Mouse (Mus musculus) layer of hippocampus, adult 9-10 months (tissue): ENCODE results near the gene Cd72.
A peak's percentile ranks its signal among the peaks of the same experiment; 100 is the strongest.

Source experiments
- DNase-seq: peaks from one replicate; pipeline ENCODE4 v3.0.0; 2022; ENCODE audit warnings: low spot score

Cd72 gene

DNA sequence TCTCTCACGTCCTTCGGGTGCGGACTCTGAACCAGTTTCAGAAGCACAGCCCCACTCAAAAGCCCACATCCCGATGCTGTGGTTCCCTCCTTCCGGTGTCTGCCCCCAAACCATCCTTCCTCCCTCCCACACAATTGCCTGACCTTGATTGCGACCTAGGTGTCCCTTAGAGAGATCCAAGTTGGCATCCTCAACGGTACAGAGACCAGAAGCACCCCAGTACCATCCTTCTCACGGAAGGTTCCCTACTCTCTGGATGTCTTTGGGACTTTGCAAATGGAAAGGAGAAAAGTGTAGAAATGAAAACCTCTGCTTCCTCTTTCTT lies 24.1 kb upstream of the Cd72 start:
- no peak for DNase-seq

DNA sequence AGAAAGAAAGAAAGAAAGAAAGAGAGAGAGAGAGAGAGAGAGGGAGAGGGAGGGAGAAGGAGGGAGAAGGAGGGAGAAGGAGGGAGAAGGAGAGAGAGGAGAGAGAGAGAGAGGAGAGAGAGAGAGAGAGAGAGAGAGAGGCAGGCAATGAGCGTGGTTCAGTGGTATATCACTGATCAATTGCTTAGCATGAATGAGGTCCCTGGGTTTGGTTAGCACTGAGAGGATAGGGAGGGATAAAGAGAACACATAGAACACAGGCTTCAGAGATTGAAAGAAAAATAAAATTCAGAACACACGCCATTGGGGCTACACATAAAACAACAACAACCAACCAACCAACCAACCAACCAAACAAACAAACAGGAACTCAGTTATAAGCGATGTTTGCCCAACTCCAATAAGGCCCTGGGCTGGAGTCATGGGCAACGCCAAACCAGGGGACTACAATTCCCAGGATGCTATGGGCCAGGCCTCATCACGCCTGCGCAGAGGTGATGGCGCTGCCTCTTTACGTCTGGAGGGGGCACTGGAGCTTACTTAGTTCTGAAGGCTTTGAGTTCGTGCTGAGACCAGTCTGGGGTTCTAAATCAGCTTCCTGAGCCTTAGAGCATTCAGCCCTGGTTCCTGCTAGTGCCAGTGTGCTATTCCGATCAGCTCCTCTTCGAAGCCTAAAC lies 23.6 kb upstream of the Cd72 start:
- DNase-seq: peak; percentile 81

DNA sequence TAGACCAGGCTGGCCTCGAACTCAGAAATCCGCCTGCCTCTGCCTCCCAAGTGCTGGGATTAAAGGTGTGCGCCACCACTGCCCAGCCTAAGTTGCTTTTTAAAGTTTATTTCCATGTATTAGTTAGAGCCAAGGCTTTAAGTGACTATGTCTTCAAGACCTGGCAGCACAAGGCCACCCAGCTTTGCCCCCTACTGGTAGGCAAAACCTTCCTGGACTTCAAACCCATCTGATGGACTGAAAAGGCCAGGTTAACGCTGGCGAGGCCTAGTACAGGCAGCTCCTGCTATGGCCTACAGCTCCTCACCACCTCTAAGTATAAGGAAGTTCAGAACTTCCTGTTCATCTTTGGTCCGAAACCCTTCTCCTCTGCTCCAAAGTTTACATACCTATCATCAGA lies 22.2 kb upstream of the Cd72 start:
- no peak for DNase-seq

GRCm38 (mm10) chr4:43473636-43474035 lies 19.2 kb upstream of the Cd72 start:
- DNase-seq: no peak

- no peak for DNase-seq
Observed at GRCm38 (mm10) chr4:43470301-43470700, 15.9 kb upstream of the Cd72 start.

DNA sequence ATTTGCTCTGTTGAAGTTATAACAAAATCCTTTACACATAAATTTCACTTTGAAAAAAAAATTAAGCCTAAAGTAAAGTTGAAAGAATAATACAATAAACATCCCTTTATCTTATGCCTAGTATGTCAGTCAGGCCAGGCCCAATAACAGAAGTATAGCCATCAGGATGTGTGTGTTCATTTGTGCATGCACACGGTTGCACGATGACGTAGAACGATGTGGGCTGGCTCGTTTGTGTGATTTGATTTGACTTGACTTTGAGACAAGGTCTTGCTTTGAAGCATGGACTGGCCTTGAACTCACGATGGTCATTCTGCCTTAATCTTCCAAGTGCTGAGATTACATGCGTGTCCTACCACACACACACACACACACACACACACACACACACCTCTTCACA lies 12.4 kb upstream of the Cd72 start:
- no peak for DNase-seq

- DNase-seq: no peak
Observed at GRCm38 (mm10) chr4:43465935-43466334, 11.5 kb upstream of the Cd72 start.

DNA sequence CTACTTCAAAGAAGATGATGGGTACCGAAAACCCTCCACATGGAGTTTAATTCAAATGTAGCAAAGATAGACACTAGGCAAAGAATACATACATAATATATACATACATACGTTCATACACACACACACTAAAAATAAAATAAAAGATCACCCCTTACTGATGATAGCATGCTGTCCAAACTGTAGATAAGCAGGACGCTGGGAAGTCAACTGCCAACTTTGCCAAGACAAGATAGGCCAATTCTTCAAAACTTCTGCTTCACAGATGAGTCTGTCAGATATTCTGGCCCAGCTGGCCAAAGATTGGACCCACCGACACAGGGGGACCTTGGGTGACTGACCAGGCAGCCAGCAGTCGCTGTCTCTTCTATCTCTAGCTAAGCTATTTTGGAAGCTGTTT lies 8.7 kb upstream of the Cd72 start:
- DNase-seq: no peak

DNA sequence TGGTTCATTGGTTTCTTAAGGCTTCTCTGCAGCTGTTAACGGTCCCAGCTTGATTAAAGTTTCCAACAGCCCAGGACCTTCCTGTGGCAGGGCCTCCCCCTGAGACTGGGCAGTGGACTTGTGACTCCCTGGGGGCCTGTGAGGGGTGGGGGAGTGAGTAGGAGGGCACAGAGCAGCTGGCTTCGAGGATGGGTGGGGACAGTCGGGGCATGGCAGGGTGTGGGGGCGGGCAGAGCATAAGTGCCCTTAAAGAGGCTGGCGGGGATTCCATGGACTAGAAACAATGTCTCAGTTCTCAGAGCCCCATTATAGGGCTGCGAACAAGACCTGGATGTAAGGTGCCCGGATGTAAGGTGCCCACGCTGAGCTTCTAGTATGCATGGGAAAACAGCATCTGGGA lies 2.7 kb upstream of the Cd72 start:
- no peak for DNase-seq

DNA sequence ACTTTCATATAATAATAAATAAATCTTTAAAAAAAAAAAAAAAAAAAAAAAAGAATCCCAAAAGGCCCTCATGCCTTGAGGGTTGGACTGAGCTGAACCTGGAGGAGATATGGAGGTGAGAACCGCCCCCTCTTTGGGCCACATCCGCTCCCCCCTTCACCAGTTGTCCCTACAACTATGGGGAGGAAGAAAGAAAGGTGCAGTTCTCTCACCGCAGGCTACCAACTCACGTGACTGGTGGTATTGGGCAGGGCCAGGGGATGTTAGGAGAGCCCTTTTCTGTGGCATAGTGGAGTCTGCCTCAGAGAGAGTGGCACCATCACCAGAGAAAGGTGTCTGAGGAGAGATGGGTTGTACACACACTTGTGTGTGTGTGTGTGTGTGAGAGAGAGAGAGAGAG lies 2.0 kb upstream of the Cd72 start:
- DNase-seq: no peak

DNA sequence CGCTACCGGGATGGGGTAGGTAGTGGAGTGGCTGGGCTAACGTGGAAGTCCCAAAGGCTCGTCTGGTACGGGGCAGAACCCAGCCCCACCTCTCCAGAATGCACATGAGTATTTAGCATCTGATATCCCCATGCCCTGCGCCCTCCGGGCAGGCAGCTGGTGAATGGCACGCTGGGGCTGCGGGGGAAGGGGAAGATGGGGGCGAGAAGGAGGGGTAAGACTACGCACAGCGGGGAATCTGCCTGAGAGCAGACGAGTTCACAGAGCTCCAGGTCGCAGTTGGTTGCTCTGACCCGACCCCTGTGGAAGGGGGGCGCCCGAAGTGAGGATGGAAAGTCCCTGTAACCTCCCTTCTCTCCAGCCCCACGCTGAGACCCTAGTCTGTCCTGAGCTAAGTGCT lies 1.0 kb downstream of the Cd72 start:
- no peak for DNase-seq

- DNase-seq: no peak
Observed at GRCm38 (mm10) chr4:43452315-43452714, 2.1 kb downstream of the Cd72 start.

DNA sequence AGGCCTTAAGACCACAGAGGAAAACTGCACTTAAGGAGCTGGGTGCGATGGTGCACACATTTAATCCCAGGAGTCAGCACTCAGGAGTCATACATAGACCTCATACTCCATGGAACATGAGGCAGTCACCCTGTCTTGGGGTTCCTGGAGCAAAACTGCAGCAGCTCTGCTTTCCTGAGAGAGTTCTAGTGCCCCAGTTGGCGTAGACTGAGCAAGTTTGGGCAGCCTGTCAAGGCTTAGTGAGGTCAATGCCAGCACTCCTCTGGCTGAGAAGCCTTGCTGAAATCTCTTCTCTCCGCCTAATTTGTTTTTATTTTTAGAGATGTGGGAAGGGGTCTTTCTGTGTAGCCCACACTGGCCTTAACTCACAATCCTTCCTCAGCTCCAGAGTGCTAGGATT lies 5.9 kb downstream of the Cd72 start:
- DNase-seq: no peak

DNA sequence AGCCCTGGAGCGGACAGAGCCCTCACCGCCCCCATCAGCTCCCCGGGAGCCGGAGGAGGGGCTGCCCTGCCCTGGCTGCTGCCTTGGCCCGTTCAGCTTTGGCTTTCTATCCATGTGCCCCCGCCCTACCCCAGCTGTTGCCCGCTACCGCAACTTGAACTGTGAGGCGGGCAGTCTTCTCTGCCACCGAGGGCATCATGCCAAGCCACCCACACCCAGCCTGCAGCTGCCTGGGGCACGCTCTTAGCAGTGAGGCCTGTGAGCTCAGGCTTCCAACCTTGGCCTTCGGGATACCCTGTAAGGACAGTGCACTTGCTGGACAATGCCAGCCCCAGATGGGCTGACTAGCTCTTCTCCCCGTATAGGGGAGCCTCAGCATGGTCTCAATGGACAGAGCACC lies 7.2 kb downstream of the Cd72 start:
- DNase-seq: no peak

- DNase-seq: no peak
Observed at GRCm38 (mm10) chr4:43443511-43443910, 10.9 kb downstream of the Cd72 start.

DNA sequence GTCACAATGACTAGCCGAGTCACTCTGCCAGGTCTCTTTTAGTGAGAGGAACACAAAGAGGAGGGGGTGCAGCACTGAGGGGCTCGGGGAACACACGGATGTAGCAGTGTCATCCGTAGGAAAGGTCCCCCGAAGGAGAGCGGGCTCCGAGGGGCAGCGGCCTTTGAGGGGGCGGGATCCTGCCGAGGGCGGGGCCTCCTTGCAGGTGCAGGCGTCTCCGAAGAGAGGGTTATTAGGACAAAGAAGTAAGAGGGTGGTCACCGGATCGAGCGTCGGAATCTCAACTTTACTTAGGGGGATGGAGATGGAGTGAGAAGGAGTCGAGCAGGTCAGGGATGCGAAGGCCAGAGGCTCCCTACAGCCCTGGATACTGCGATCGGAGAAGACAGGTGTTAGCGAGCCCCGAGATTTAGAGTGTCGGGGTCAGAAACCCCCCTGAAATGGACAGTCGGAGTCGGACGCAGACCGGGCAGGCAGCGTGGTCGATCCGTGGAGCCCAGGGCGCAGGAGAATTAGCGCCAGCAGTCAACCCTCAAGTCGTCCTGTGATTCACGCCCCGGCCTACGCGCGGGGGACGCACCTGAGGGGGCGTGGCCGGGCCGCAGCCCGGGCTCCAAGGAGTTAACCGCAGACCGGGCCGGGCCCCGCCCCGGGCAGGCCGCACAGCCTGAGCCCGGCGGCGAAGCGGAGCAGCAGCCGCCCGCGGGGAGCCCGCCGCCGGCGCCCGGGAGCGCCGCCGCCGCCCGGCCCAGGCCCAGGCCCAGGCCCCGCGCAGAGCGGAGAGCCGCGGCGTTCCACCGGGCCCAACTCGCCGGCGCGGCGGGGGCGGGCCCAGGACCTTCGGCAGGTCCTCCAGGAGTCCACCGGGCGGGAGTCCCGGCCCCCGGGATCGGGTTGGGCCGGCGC lies 11.7 kb downstream of the Cd72 start:
- no peak for DNase-seq

DNA sequence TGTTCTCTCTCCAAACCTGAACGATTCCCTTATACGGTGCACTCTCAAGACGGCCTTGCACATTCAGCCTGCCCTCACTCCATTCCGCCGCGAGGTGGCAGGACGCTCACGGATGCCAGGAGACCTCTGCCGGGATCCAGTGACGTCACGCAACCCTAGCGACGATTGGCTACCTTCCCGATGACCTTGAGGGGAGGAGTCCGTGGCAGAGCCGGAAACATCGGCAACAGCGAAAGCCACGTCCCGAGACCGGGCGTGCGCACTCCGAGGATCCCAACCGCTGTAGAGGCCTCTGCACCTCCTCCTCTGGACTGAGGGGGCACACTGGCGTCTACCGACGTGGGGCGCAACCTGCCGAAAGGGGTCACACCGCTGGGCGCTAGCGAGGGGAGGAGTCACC lies 12.4 kb downstream of the Cd72 start:
- peak; percentile 98 for DNase-seq

DNA sequence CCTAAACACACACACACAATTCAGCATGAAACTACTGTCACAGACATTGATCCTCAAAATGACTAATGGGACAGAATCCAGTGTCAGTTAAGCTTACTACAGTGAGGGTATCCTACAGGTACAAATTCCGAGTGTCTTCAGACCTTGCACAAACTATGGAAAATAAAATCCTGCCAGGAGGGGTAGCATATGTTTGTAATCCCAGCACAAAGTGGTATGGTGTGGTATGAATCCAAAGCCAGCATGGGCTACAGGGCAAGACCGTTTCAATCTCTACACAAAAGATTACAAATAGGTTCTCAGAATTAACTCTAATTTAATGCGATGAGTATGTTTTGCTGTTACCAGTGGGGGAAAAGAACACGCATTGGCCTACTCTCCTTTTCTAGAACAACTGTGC lies 12.8 kb downstream of the Cd72 start, which contains the start of gene Tesk1:
Gene Tesk1 (plus strand): TSS at position 301 of the 400 bp plus-strand sequence.
- DNase-seq: no peak

DNA sequence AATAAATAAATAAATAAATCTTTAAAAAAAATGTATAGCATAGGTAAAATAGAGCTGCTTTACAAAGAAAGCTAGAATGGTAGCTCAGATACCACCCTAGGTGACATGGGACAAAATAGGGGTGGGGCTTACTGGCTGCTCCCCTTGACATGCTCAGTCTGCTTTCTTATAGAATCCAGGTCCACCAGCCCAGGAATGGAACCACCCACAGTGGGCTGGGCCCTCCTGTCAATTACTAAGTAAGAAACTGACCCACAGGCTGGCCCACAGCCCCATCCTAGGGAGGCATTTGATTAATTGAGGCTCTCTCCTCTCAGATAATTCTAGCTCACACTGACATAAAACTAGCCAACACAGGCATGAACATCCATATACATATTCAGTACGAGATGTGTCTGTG lies 21.6 kb downstream of the Cd72 start:
- DNase-seq: no peak

GRCm38 (mm10) chr4:43431690-43432089 lies 22.7 kb downstream of the Cd72 start:
- peak; percentile 77 for DNase-seq

DNA sequence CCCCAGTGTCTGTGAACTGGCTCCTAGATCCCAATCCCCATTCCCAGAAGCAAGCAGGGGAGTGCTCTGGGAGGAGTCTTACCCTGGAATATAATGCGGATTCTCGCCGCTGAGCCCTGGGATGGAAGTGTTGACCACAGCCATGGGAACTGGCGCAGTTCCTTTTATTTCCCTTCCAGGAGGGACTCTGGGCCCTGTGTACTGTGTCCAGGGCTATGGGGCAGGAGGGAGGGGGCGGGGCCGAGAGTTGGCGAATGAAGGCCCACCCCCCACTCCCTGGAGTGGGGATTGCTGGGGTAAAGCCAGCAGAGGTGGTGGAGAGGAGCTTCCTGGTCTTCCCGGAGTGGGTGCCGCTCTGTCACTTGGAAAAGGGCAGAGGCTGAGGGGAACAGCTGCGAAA lies 25.5 kb downstream of the Cd72 start, which contains the start of gene Fam166b:
Gene Fam166b (minus strand): TSS at position 189 of the 400 bp plus-strand sequence.
- no peak for DNase-seq

GRCm38 (mm10) chr4:43428180-43428861 lies 26.1 kb downstream of the Cd72 start:
- DNase-seq: no peak
